Mouse (Mus musculus) liver, postnatal 0 days (tissue): Measurements from ENCODE around the gene Cox20. TPM values are rescaled to one million over a fixed set of nuclear protein-coding genes. Genes with fewer than 3 reads are reported as not detected.

ENCODE experiments used
- ATAC-seq: fragments of 200-750 bp; cut with Nextera tagmentation; 2 replicates; pipeline ENCODE4 v1.8.0; 2017; ENCODE audit warnings: mild to moderate bottlenecking, moderate library complexity
- DNase-seq: peaks from one replicate; pipeline ENCODE4 v3.0.0-alpha.2; 2016
- H3K27ac ChIP-seq: fragments of 300-500 bp; sonication (generic); 2 replicates; pipeline ENCODE4 v1.5.1; 2014; ENCODE audit warnings: antibody characterized with exemption, moderate library complexity, mild to moderate bottlenecking, low read depth
- H3K27me3 ChIP-seq: fragments of 300-500 bp; sonication (generic); 2 replicates; pipeline ENCODE4 v1.6.1; 2014; ENCODE audit warnings: low read length, control low read depth, mixed read lengths; ENCODE audit not compliant: insufficient read depth
- H3K36me3 ChIP-seq: fragments of 300-500 bp; sonication (generic); replicated peaks from 2 replicates; pipeline ENCODE4 v1.6.1; 2014; ENCODE audit warnings: mild to moderate bottlenecking, control low read depth, low read length, moderate library complexity, mixed read lengths; ENCODE audit not compliant: insufficient read depth
- H3K4me1 ChIP-seq: fragments of 300-500 bp; sonication (generic); 2 replicates; pipeline ENCODE4 v1.6.1; 2014; ENCODE audit warnings: antibody characterized with exemption, mild to moderate bottlenecking, control low read depth; ENCODE audit not compliant: insufficient read depth
- H3K4me2 ChIP-seq: fragments of 300-500 bp; sonication (generic); 2 replicates; pipeline ENCODE4 v1.6.1; 2014; ENCODE audit warnings: low read depth, mild to moderate bottlenecking, low read length, moderate library complexity, mixed read lengths
- H3K4me3 ChIP-seq: fragments of 300-500 bp; sonication (generic); 2 replicates; pipeline ENCODE4 v1.5.1; 2014; ENCODE audit warnings: low read depth, low read length
- H3K9ac ChIP-seq: fragments of 300-500 bp; sonication (generic); replicated peaks from 2 replicates; pipeline ENCODE4 v1.6.1; 2014; ENCODE audit warnings: mild to moderate bottlenecking, moderate library complexity
- H3K9me3 ChIP-seq: fragments of 300-500 bp; sonication (generic); 2 replicates; pipeline ENCODE4 v1.6.1; 2016; ENCODE audit warnings: mild to moderate bottlenecking, control low read depth, low read length, mixed read lengths
- CTCF ChIP-seq: sonication (generic); IDR thresholded peaks from 2 replicates; pipeline ENCODE4 v1.5.1; 2016; ENCODE audit warnings: antibody characterized with exemption, low read depth
- EP300 ChIP-seq: IDR thresholded peaks from 2 replicates; pipeline ENCODE4 v1.6.1; 2016; ENCODE audit warnings: antibody characterized with exemption, low read depth, mild to moderate bottlenecking
- WGBS: fragments of 180-500 bp; shearing (Covaris S2); extraction: QIAGEN DNeasy Blood & Tissue Kit; methylation state at CpG from one replicate; pipeline ENCODE4 v1.1.7; 2014; ENCODE audit not compliant: insufficient replicate concordance; 5-methylcytosine and 5-hydroxymethylcytosine counted together
- polyA plus RNA-seq: library from polyadenylated mRNA; unstranded; fragments of >200 nt; fragmentation: Nextera tagmentation; extraction: Ambion mirVana; gene quantifications from 2 replicates; pipeline ENCODE4 v1.2.1, GENCODE M21; 2015

The Cox20 gene
- polyA plus RNA-seq, 1 experiment from 2014 or later = 98.3 TPM

- no peak overlapping the region for H3K4me3 ChIP-seq
- DNase-seq (no peak), ATAC-seq (no peak)
- no peak overlapping the region for H3K27ac ChIP-seq
- peaks cover 33% of the 10 kb centered on the region for H3K4me1 ChIP-seq
- 93% methylated on average over 1 of the region's 1 CpGs for WGBS
- H3K36me3 ChIP-seq = peaks cover 76% of the 10 kb centered on the region
- TF ChIP-seq CTCF (no peak), EP300 (no peak)
- no peak overlapping the region for H3K9ac ChIP-seq
- H3K9me3 ChIP-seq = no peaks in the 10 kb centered on the region
- H3K4me2 ChIP-seq = no peak overlapping the region
- H3K27me3 ChIP-seq = no peaks in the 10 kb centered on the region
Observed at GRCm38 (mm10) chr1:178324568-178324967, 5.6 kb downstream of the Cox20 start.

DNA sequence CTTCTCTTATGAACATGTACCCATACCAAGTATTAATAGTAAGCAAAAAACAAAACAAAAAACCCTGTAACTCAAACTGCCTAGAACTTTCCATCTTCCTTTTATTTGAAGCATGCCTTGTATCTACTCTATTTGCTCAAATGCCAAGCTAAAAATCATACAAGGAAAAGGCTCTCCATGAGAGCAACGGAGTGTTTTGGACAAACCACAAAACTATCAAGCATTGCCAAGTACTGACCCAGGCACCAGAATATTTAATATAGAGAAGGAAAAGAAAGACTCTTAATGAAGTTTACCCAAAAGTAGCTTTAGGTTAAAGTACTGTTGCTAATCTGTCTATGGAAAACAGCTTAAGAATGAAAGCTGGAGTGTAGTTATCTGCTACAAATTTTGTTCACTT lies 7.4 kb downstream of the Cox20 start:
- DNase-seq (no peak), ATAC-seq (no peak)
- H3K9me3 ChIP-seq = no peaks in the 10 kb centered on the region
- 82% methylated on average over 1 of the region's 1 CpGs for WGBS
- no peak overlapping the region for H3K4me2 ChIP-seq
- no peak overlapping the region for H3K4me3 ChIP-seq
- H3K27ac ChIP-seq = no peak overlapping the region
- no peaks in the 10 kb centered on the region for H3K27me3 ChIP-seq
- no peak overlapping the region for H3K9ac ChIP-seq
- H3K36me3 ChIP-seq = peaks cover 86% of the 10 kb centered on the region
- no peak for TF ChIP-seq CTCF
- no peak for TF ChIP-seq EP300
- peaks cover 17% of the 10 kb centered on the region for H3K4me1 ChIP-seq

DNA sequence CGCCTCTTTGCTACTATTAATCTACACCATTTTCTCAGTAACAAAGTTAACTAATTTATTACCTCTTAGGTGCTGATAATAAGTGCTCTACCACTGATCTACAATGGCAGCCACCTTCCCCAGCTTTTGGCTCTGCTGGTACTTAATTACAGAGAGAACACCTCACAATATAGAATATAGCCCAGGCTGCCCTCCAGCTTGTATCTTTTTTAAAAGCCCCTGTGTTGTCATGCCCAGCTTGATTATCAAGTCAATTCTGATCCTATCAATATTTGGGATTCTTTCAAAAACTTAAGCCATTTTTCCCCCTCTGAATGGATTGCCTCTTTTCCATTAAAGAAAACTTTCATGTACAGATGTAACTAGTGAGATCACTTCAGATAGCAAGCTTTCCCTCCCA lies 8.0 kb downstream of the Cox20 start:
- Histone ChIP-seq H3K36me3 (peaks cover 86% of the 10 kb centered on the region), H3K4me3 (no peak overlapping the region), H3K9me3 (no peaks in the 10 kb centered on the region), H3K4me2 (no peak overlapping the region), H3K27ac (peak overlapping the region; percentile 31; the same call in 1 of the 2 replicates), H3K27me3 (no peaks in the 10 kb centered on the region), H3K4me1 (peaks cover 14% of the 10 kb centered on the region; the same call in 1 of the 2 replicates), H3K9ac (no peak overlapping the region)
- TF ChIP-seq CTCF (no peak), EP300 (no peak)
- DNase-seq (no peak), ATAC-seq (no peak)
- WGBS = 96% methylated on average over 1 of the region's 1 CpGs

GRCm38 (mm10) chr1:178329017-178329416 lies 10.1 kb downstream of the Cox20 start:
- peaks cover 88% of the 10 kb centered on the region for H3K36me3 ChIP-seq

GRCm38 (mm10) chr1:178329946-178330345 lies 11.0 kb downstream of the Cox20 start:
- TF ChIP-seq EP300 = peak; percentile 77
- no peak for TF ChIP-seq CTCF
- no peak overlapping the region for H3K4me2 ChIP-seq
- DNase-seq = peak; percentile 59
- H3K4me1 ChIP-seq = peaks cover 17% of the 10 kb centered on the region
- no peak overlapping the region for H3K9ac ChIP-seq
- no peaks in the 10 kb centered on the region for H3K9me3 ChIP-seq
- peak overlapping the region; percentile 82 for H3K27ac ChIP-seq
- ATAC-seq = peak; percentile 93
- H3K4me3 ChIP-seq = no peak overlapping the region
- H3K27me3 ChIP-seq = no peaks in the 10 kb centered on the region
- WGBS = 50% methylated on average over 6 of the region's 6 CpGs
- peaks cover 88% of the 10 kb centered on the region for H3K36me3 ChIP-seq

More at GRCm38 (mm10) chr1:178329017-178329416, 10.1 kb downstream of the Cox20 start:
- ATAC-seq (no peak), DNase-seq (no peak)
- Histone ChIP-seq H3K4me3 (no peak overlapping the region), H3K9me3 (no peaks in the 10 kb centered on the region), H3K4me1 (peaks cover 16% of the 10 kb centered on the region), H3K4me2 (no peak overlapping the region), H3K27ac (peak overlapping the region; percentile 69), H3K27me3 (no peaks in the 10 kb centered on the region), H3K9ac (no peak overlapping the region)
- 51% methylated on average over 5 of the region's 5 CpGs for WGBS
- TF ChIP-seq EP300 (no peak), CTCF (no peak)

DNA sequence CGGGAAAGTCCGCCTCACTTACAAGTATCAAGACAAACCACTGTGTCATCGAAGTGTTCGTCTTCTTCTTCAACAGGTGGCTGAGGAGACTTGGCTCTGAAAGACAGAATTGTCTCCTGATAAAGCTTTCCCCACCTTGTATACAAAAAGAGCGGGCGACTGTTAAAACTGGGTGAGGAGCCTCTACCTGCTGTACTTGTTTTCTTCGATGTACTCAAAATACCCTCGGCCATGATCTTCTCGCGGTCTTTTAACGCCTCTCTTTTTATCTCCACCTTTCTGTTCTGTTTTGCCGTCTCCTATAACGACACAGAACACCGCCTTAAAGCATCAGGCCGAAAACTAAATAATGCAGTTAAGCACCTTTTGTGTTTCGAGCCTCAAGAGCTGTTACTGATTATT lies 16.9 kb downstream of the Cox20 start:
- peaks cover 17% of the 10 kb centered on the region for H3K4me1 ChIP-seq
- ATAC-seq (no peak), DNase-seq (no peak)
- H3K27me3 ChIP-seq = no peaks in the 10 kb centered on the region
- H3K4me2 ChIP-seq = peak overlapping the region; percentile 89
- H3K9me3 ChIP-seq = no peaks in the 10 kb centered on the region
- TF ChIP-seq EP300 (no peak), CTCF (no peak)
- H3K36me3 ChIP-seq = peaks cover 41% of the 10 kb centered on the region
- peak overlapping the region; percentile 98 for H3K4me3 ChIP-seq
- peak overlapping the region; percentile 100 for H3K27ac ChIP-seq
- H3K9ac ChIP-seq = peak overlapping the region; percentile 100
- WGBS = under 1% methylated on average over 16 of the region's 16 CpGs

- Histone ChIP-seq H3K4me2 (peak overlapping the region; percentile 89), H3K27me3 (no peaks in the 10 kb centered on the region), H3K9me3 (no peaks in the 10 kb centered on the region), H3K4me1 (peaks cover 17% of the 10 kb centered on the region), H3K4me3 (peak overlapping the region; percentile 98), H3K27ac (peak overlapping the region; percentile 100), H3K36me3 (peaks cover 36% of the 10 kb centered on the region), H3K9ac (peak overlapping the region; percentile 100)
- peak; percentile 96 for DNase-seq
- peak; percentile 81 for ATAC-seq
- under 1% methylated on average over 29 of the region's 53 CpGs for WGBS
- no peak for TF ChIP-seq CTCF
- TF ChIP-seq EP300 = 0 out of 2 replicates have a peak, but pooled peaks have one; percentile 5
Observed at GRCm38 (mm10) chr1:178336289-178336775, 17.4 kb downstream of the Cox20 start.
